Mouse (Mus musculus) left cerebral cortex, adult 11 months (tissue): Measurements from ENCODE around the gene Olfr1358.
A peak's percentile ranks its signal among the peaks of the same experiment; 100 is the strongest.
"Not testable (repeated sequence)": the region's sequence is repeated elsewhere in the genome, so short reads cannot be mapped to it uniquely, and the experiment has no call there.

Experiments used
- DNase-seq: peaks from one replicate; pipeline ENCODE4 v3.0.0; 2022; ENCODE audit warnings: low spot score

The Olfr1358 gene

GRCm38 (mm10) chr10:78517128-78517527, at the start of gene Olfr1358:
Olfr1358 (plus strand) TSS chr10:78517428.
- DNase-seq, result no peak

GRCm38 (mm10) chr10:78467761-78468310, 49.4 kb upstream of the Olfr1358 start:
- DNase-seq, result no peak

GRCm38 (mm10) chr10:78470582-78471313, 46.5 kb upstream of the Olfr1358 start:
- no peak for DNase-seq

- no peak for DNase-seq
These were observed 45.2 kb upstream of the Olfr1358 start for GRCm38 (mm10) chr10:78472046-78472445.

- DNase-seq, result no peak
These were observed 43.8 kb upstream of the Olfr1358 start for GRCm38 (mm10) chr10:78473434-78473833.

GRCm38 (mm10) chr10:78474759-78475158, 42.5 kb upstream of the Olfr1358 start:
- DNase-seq, result no peak

- no peak for DNase-seq
These were observed 40.4 kb upstream of the Olfr1358 start for GRCm38 (mm10) chr10:78476821-78477220.

GRCm38 (mm10) chr10:78480954-78481927, 36.0 kb upstream of the Olfr1358 start:
- no peak for DNase-seq

- no peak for DNase-seq
These were observed 35.2 kb upstream of the Olfr1358 start for GRCm38 (mm10) chr10:78481928-78482499.

GRCm38 (mm10) chr10:78485369-78485768, 31.9 kb upstream of the Olfr1358 start:
- DNase-seq, result not testable (repeated sequence)

GRCm38 (mm10) chr10:78486871-78487270, 30.4 kb upstream of the Olfr1358 start:
- DNase-seq, result no peak

GRCm38 (mm10) chr10:78487431-78488086, 29.7 kb upstream of the Olfr1358 start:
- peak; percentile 77 for DNase-seq

- no peak for DNase-seq
These were observed 14.1 kb upstream of the Olfr1358 start for GRCm38 (mm10) chr10:78502986-78503733.

GRCm38 (mm10) chr10:78519792-78520191, 2.6 kb downstream of the Olfr1358 start:
- no peak for DNase-seq

- DNase-seq, result no peak
These were observed 3.2 kb downstream of the Olfr1358 start for GRCm38 (mm10) chr10:78520260-78521005.

- not testable (repeated sequence) for DNase-seq
These were observed 7.8 kb downstream of the Olfr1358 start for GRCm38 (mm10) chr10:78525071-78525470.

GRCm38 (mm10) chr10:78525511-78525910, 8.3 kb downstream of the Olfr1358 start:
- no peak for DNase-seq

- DNase-seq, result no peak
These were observed 23.7 kb downstream of the Olfr1358 start for GRCm38 (mm10) chr10:78540943-78541342.

GRCm38 (mm10) chr10:78565070-78565469, 47.8 kb downstream of the Olfr1358 start:
- no peak for DNase-seq

GRCm38 (mm10) chr10:78569191-78569590, 52.0 kb downstream of the Olfr1358 start:
- no peak for DNase-seq
